Mouse (Mus musculus) cortical plate, adult 2 months (tissue): ENCODE data around the gene Herpud2.

ENCODE experiments used
- CTCF ChIP-seq: fragments of 200-500 bp; IDR thresholded peaks from 2 replicates; pipeline ENCODE4 v1.5.1; 2011; ENCODE audit warnings: mild to moderate bottlenecking, control low read depth, low read length; ENCODE audit not compliant: insufficient read depth; ENCODE audit errors: extremely low read depth
- POLR2A ChIP-seq: fragments of 200-500 bp; IDR thresholded peaks from 2 replicates; pipeline ENCODE4 v1.6.1; 2011; ENCODE audit warnings: mild to moderate bottlenecking, low read length, control low read depth; ENCODE audit not compliant: insufficient read depth; ENCODE audit errors: extremely low read depth

- TF ChIP-seq CTCF (no peak), POLR2A (no peak)
Observed at GRCm38 (mm10) chr9:25169626-25170025, 18.0 kb upstream of the Herpud2 start.
